Mouse (Mus musculus) kidney, adult 2 months (tissue): ENCODE results near the gene Cd36. TPM values are rescaled to one million over a fixed set of nuclear protein-coding genes. Genes with fewer than 3 reads are reported as not detected.

ENCODE experiments used
- DNase-seq: peaks from one replicate; pipeline ENCODE4 v3.0.0; 2021
- H3K27ac ChIP-seq: fragments of 200-500 bp; 2 replicates; pipeline ENCODE4 v1.5.1; 2012; ENCODE audit warnings: low read depth, low read length, control low read depth, inconsistent platforms; ENCODE audit not compliant: insufficient read depth
- H3K27me3 ChIP-seq: fragments of 200-500 bp; replicated peaks from 2 replicates; pipeline ENCODE4 v1.6.1; 2012; ENCODE audit warnings: mild to moderate bottlenecking, moderate library complexity, low read length, inconsistent platforms; ENCODE audit not compliant: control insufficient read depth, insufficient read depth
- H3K36me3 ChIP-seq: fragments of 200-500 bp; 2 replicates; pipeline ENCODE4 v1.6.1; 2012; ENCODE audit warnings: mild to moderate bottlenecking, moderate library complexity, low read length, inconsistent platforms; ENCODE audit not compliant: control insufficient read depth, insufficient read depth
- H3K4me1 ChIP-seq: fragments of 200-500 bp; 2 replicates; pipeline ENCODE4 v1.6.1; 2011; ENCODE audit warnings: low read length; ENCODE audit not compliant: control insufficient read depth, insufficient read depth
- H3K4me3 ChIP-seq: fragments of 200-500 bp; 2 replicates; pipeline ENCODE4 v1.5.1; 2011; ENCODE audit warnings: mild to moderate bottlenecking, low read depth, low read length, control low read depth; ENCODE audit not compliant: insufficient read depth
- CTCF ChIP-seq: fragments of 200-500 bp; conservative IDR thresholded peaks from 2 replicates; pipeline ENCODE4 v1.5.1; 2011; ENCODE audit warnings: low read depth, mild to moderate bottlenecking, control low read depth, low read length, moderate library complexity, mixed read lengths; ENCODE audit not compliant: insufficient read depth, insufficient read length
- POLR2A ChIP-seq: fragments of 200-500 bp; IDR thresholded peaks from one replicate; pipeline ENCODE4 v1.6.1; 2011; ENCODE audit warnings: low read depth, low read length, control low read depth
- WGBS: fragments of 180-500 bp; shearing (Covaris S2); methylation state at CpG from one replicate; pipeline ENCODE4 v1.1.7; 2018; 5-methylcytosine and 5-hydroxymethylcytosine counted together
- polyA plus RNA-seq: library from polyadenylated mRNA; depleted of rRNA; stranded (reverse); fragments of >200 nt; gene quantifications from 2 replicates; pipeline ENCODE4 v1.2.3, GENCODE M21; 2012

The Cd36 gene
- polyA plus RNA-seq, 1 experiment, result 43.8 TPM

GRCm38 (mm10) chr5:17848733-17849132 is 39.9 kb downstream of the Cd36 start:
- Histone ChIP-seq H3K4me1 (no peaks in the 10 kb centered on the region; the same call in 1 of the 2 replicates), H3K27ac (no peak overlapping the region), H3K4me3 (no peak overlapping the region), H3K36me3 (no peaks in the 10 kb centered on the region), H3K27me3 (no peaks in the 10 kb centered on the region)
- DNase-seq, result no peak
- TF ChIP-seq POLR2A, result no peak
- TF ChIP-seq CTCF, result no peak
- 78% methylated on average over 2 of the region's 2 CpGs for WGBS

- 75% methylated on average over 1 of the region's 1 CpGs for WGBS
- TF ChIP-seq CTCF (no peak), POLR2A (no peak)
- Histone ChIP-seq H3K27ac (no peak overlapping the region), H3K4me1 (no peaks in the 10 kb centered on the region; the same call in none of the 2 replicates), H3K4me3 (peak overlapping the region; percentile 33; the same call in 1 of the 2 replicates), H3K27me3 (no peaks in the 10 kb centered on the region), H3K36me3 (no peaks in the 10 kb centered on the region)
- no peak for DNase-seq
Measured at GRCm38 (mm10) chr5:17848267-17848666, 40.3 kb downstream of the Cd36 start.

GRCm38 (mm10) chr5:17843921-17844320 is 44.7 kb downstream of the Cd36 start:
- Histone ChIP-seq H3K27ac (peak overlapping the region; percentile 74; the same call in 1 of the 2 replicates), H3K27me3 (no peaks in the 10 kb centered on the region), H3K4me1 (no peaks in the 10 kb centered on the region; the same call in none of the 2 replicates), H3K4me3 (no peak overlapping the region), H3K36me3 (no peaks in the 10 kb centered on the region)
- 68% methylated on average over 3 of the region's 3 CpGs for WGBS
- DNase-seq, result no peak
- TF ChIP-seq POLR2A (no peak), CTCF (no peak)

GRCm38 (mm10) chr5:17843316-17843715 is 45.3 kb downstream of the Cd36 start:
- TF ChIP-seq CTCF (no peak), POLR2A (no peak)
- 31% methylated on average over 5 of the region's 5 CpGs for WGBS
- H3K4me1 ChIP-seq, result no peaks in the 10 kb centered on the region; the same call in none of the 2 replicates
- no peaks in the 10 kb centered on the region for H3K27me3 ChIP-seq
- no peaks in the 10 kb centered on the region for H3K36me3 ChIP-seq
- DNase-seq, result peak; percentile 75
- no peak overlapping the region for H3K27ac ChIP-seq
- H3K4me3 ChIP-seq, result no peak overlapping the region

GRCm38 (mm10) chr5:17842111-17842729 is 46.4 kb downstream of the Cd36 start:
- H3K27ac ChIP-seq, result no peak overlapping the region
- 93% methylated on average over 7 of the region's 7 CpGs for WGBS
- no peaks in the 10 kb centered on the region for H3K36me3 ChIP-seq
- H3K4me1 ChIP-seq, result no peaks in the 10 kb centered on the region; the same call in none of the 2 replicates
- H3K4me3 ChIP-seq, result no peak overlapping the region
- TF ChIP-seq POLR2A (no peak), CTCF (no peak)
- no peaks in the 10 kb centered on the region for H3K27me3 ChIP-seq
- no peak for DNase-seq

GRCm38 (mm10) chr5:17839549-17839948 is 49.1 kb downstream of the Cd36 start:
- Histone ChIP-seq H3K27ac (no peak overlapping the region), H3K27me3 (no peaks in the 10 kb centered on the region), H3K4me1 (no peaks in the 10 kb centered on the region; the same call in none of the 2 replicates), H3K4me3 (no peak overlapping the region), H3K36me3 (no peaks in the 10 kb centered on the region)
- TF ChIP-seq CTCF, result no peak
- no peak for TF ChIP-seq POLR2A
- no peak for DNase-seq
- 62% methylated on average over 2 of the region's 2 CpGs for WGBS

- Histone ChIP-seq H3K27ac (0 out of 2 replicates have a peak overlapping the region, but pooled peaks have one; percentile 16), H3K27me3 (no peaks in the 10 kb centered on the region), H3K4me3 (no peak overlapping the region), H3K4me1 (no peaks in the 10 kb centered on the region), H3K36me3 (no peaks in the 10 kb centered on the region)
- 67% methylated on average over 4 of the region's 4 CpGs for WGBS
- TF ChIP-seq POLR2A (no peak), CTCF (no peak)
- DNase-seq, result no peak
Measured at GRCm38 (mm10) chr5:17836408-17836807, 52.2 kb downstream of the Cd36 start.
